Mouse (Mus musculus): ENCODE data around the gene Uqcc2. TPM values are rescaled to one million over a fixed set of nuclear protein-coding genes. Genes with fewer than 3 reads are reported as not detected.

Gene Uqcc2
- polyA plus RNA-seq, 1 experiment from 2014 or later: 390 TPM

- no peak overlapping the region for H3K27ac ChIP-seq (replicated peaks)
These were observed 59.9 kb downstream of the Uqcc2 start for GRCm38 (mm10) chr17:27073778-27074177.

GRCm38 (mm10) chr17:27073126-27073525 lies 60.6 kb downstream of the Uqcc2 start:
- 87% methylated on average over 5 of the region's 5 CpGs for WGBS
- no peak overlapping the region for H3K9ac ChIP-seq (replicated peaks)
- no peaks in the 10 kb centered on the region for H3K36me3 ChIP-seq
- no peak overlapping the region for H3K27ac ChIP-seq (replicated peaks)
- no peak overlapping the region for H3K4me3 ChIP-seq (replicated peaks)
- H3K4me2 ChIP-seq: no peak overlapping the region
- no peaks in the 10 kb centered on the region for H3K9me3 ChIP-seq (replicated peaks)
- no peaks in the 10 kb centered on the region for H3K27me3 ChIP-seq (replicated peaks)
- no peak for ATAC-seq (ENCODE audit: low FRiP score)
- peaks cover 10% of the 10 kb centered on the region; the same call in 1 of the 2 replicates for H3K4me1 ChIP-seq

More at GRCm38 (mm10) chr17:27073778-27074177, 59.9 kb downstream of the Uqcc2 start:
- no peaks in the 10 kb centered on the region for H3K36me3 ChIP-seq
- H3K4me2 ChIP-seq: no peak overlapping the region
- no peak overlapping the region for H3K9ac ChIP-seq (replicated peaks)
- peaks cover 10% of the 10 kb centered on the region; the same call in 1 of the 2 replicates for H3K4me1 ChIP-seq
- H3K4me3 ChIP-seq (replicated peaks): no peak overlapping the region
- ATAC-seq (ENCODE audit: low FRiP score): no peak
- 80% methylated on average over 9 of the region's 9 CpGs for WGBS
- H3K9me3 ChIP-seq (replicated peaks): no peaks in the 10 kb centered on the region
- H3K27me3 ChIP-seq (replicated peaks): no peaks in the 10 kb centered on the region

Small RNA genes lying within 50 kb of the gene (microRNA-seq; reads per million reads assigned to microRNA genes)
- not detected for gene Mir7677

Other genes with a start within 250 kb of the Uqcc2 start
- gene Kifc5b, start 216.8 kb downstream of the Uqcc2 start, polyA plus RNA-seq (2015; fragmentation: Nextera tagmentation; extraction: Ambion mirVana): 2.3 and 3.5 TPM in 2 replicates
- 27.5 and 30.5 TPM in 2 replicates for gene Phf1, start 200.9 kb downstream of the Uqcc2 start, polyA plus RNA-seq (2015; fragmentation: Nextera tagmentation; extraction: Ambion mirVana)
- gene Cuta, start 194.3 kb downstream of the Uqcc2 start, polyA plus RNA-seq (2015; fragmentation: Nextera tagmentation; extraction: Ambion mirVana): 141 and 152 TPM in 2 replicates
- 3.7 and 3.8 TPM in 2 replicates for gene Syngap1, start 192.7 kb downstream of the Uqcc2 start, polyA plus RNA-seq (2015; fragmentation: Nextera tagmentation; extraction: Ambion mirVana)
- 15.9 and 16.0 TPM in 2 replicates for gene Zbtb9, start 160.7 kb downstream of the Uqcc2 start, polyA plus RNA-seq (2015; fragmentation: Nextera tagmentation; extraction: Ambion mirVana)
- 4.5 TPM in 2 replicates for gene Bak1, start 104.9 kb downstream of the Uqcc2 start, polyA plus RNA-seq (2015; fragmentation: Nextera tagmentation; extraction: Ambion mirVana)
- 0.82 and 2.9 TPM in 2 replicates for gene Itpr3, start 76.6 kb downstream of the Uqcc2 start, polyA plus RNA-seq (2015; fragmentation: Nextera tagmentation; extraction: Ambion mirVana)
- 0.23 and 0.40 TPM in 2 replicates for gene Ip6k3, start 33.9 kb upstream of the Uqcc2 start, polyA plus RNA-seq (2015; fragmentation: Nextera tagmentation; extraction: Ambion mirVana)
- 16.9 and 19.7 TPM in 2 replicates for gene Lemd2, start 70.6 kb upstream of the Uqcc2 start, polyA plus RNA-seq (2015; fragmentation: Nextera tagmentation; extraction: Ambion mirVana)